Mouse (Mus musculus): ENCODE data around the gene Cbx3.
A peak's percentile ranks its signal among the peaks of the same experiment; 100 is the strongest.

Gene Cbx3

GRCm38 (mm10) chr6:51523807-51524320, 53.7 kb downstream of the Cbx3 start, which contains the start of gene Snx10:
Gene Snx10 (plus strand): TSS chr6:51523901.
- peak; percentile 59 for DNase-seq (ENCODE audit: low read depth, low spot score)

DNA sequence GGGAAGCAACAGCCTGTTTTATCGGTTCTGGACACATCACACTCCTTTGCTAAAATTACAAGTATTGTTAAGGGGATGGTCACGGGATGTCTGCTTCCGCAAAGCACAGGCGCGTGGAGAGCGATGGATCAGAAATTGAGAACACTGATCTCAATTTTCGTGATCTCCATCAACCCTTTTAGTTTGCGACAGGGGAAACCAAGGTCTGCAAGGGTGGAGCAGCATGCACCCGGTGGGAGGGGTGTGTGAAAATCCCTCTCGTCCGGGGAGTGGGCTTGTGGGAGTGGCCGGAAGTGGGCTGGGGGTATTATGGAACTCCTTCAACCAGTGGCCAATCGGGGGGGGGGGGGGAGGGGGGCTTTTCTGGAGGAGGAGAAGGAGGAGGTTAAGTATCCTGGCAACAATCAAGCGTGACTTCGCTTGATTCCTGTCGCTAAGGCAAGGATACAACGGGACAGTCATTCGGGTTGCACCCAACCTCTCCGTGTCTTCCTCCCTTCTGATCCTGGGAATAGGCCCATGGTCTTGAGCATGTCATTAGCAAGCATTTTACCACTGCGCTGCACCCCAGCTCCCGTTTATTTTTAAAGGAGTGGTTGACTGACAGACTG, 54.3 kb downstream of the Cbx3 start:
- DNase-seq (ENCODE audit: low read depth, low spot score) = peak; percentile 83

DNA sequence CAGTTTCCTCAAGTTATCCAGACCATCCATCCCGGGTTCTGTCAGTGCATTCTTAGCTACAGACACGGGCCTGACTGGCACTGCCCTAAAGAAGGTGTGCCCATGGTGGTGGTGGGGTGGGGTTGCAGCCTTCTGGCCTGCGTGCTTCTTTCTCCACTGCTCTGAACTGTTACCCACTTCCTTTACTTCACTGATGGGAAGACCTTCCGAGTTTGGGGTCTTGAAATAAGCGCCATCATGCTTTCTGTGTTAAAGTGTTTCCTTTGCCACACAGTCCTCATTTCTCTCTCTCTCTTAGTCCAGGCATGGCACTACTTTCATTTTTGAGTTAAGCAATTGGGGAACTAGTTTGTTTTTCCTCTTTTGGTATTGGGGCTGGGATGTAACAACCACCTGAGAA, 54.8 kb downstream of the Cbx3 start:
- no peak for DNase-seq (ENCODE audit: low read depth, low spot score)

DNA sequence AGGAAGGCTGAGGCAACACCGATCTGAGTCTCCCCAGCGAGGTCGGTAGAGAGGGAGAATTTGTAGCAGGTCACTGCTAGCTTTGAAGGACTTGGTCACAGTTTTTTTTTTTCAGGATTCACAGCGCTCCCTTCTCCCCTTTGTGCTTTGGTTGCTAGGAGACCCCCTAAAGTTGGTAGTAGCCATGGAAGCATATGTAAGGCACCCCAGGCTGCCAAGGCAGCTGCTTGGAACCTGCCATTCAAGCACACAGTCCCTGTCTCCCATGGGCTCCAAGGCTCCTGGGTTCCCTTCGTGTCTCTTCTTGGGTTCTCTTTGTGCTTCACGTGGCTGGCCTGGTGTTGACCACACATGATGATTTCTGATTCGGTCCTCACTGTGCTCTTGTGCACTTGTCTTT, 59.3 kb downstream of the Cbx3 start:
- DNase-seq (ENCODE audit: low read depth, low spot score) = peak; percentile 56

Measured in mesoderm, embryonic 11.5 days (tissue).